8 mouse cellular contexts compared by ENCODE assay signal in genomic region chr10:70598081-70598515, GRCm38 (mm10). TPM values are rescaled to one million over a fixed set of nuclear protein-coding genes. Genes with fewer than 3 reads are reported as not detected.
DNase-seq lines count a peak whose midpoint lies in the region; ATAC-seq and TF ChIP-seq lines count a peak whose summit lies in the region.

No protein-coding gene starts in this region.

- H3K4me3 ChIP-seq in layer of hippocampus, adult 2 months: peak overlapping the region; percentile 92
- peak overlapping the region; percentile 80 for H3K4me3 ChIP-seq in midbrain, embryonic 13.5 days (replicated peaks)

- no peaks in the 10 kb centered on the region for H3K27me3 ChIP-seq in midbrain, embryonic 13.5 days

- WGBS in midbrain, embryonic 13.5 days: 15% methylated on average over 10 of the region's 10 CpGs

- H3K4me1 ChIP-seq in midbrain, embryonic 13.5 days (replicated peaks): peaks cover 17% of the 10 kb centered on the region

- DNase-seq in layer of hippocampus, adult 2 months (ENCODE audit: low spot score in 2 of 2): no peak
- DNase-seq in layer of hippocampus, adult 9-10 months (ENCODE audit: low spot score): no peak
- peak; percentile 83 for DNase-seq in forelimb bud, embryonic 11.5 days (ENCODE audit: low read depth, low spot score)
- DNase-seq in kidney, postnatal 10 days: peak; percentile 73
- no peak for DNase-seq in urinary bladder, postnatal 25 days (ENCODE audit: low spot score)
- no peak for DNase-seq in cerebellum, postnatal 4 days (ENCODE audit: low spot score in 2 of 2)

- H3K9me3 ChIP-seq in midbrain, embryonic 13.5 days: no peaks in the 10 kb centered on the region

- H3K4me2 ChIP-seq in midbrain, embryonic 13.5 days (replicated peaks): peak overlapping the region; percentile 88

- TF ChIP-seq CTCF in layer of hippocampus, adult 2 months (conservative IDR thresholded peaks at IDR 0.05): no peak

- peak; percentile 56; the same call in 1 of the 2 replicates for ATAC-seq in common myeloid progenitor, adult 5-6 weeks (replicated peaks; ENCODE audit: low read depth, poor library complexity, severe bottlenecking)
- peak; percentile 5; the same call in 1 of the 2 replicates for ATAC-seq in midbrain, embryonic 13.5 days

- peak overlapping the region; percentile 92 for H3K9ac ChIP-seq in midbrain, embryonic 13.5 days (replicated peaks)

- no peaks in the 10 kb centered on the region for H3K36me3 ChIP-seq in midbrain, embryonic 13.5 days

- peak overlapping the region; percentile 98 for H3K27ac ChIP-seq in layer of hippocampus, adult 2 months
- peak overlapping the region; percentile 97 for H3K27ac ChIP-seq in midbrain, embryonic 13.5 days

RNA-seq across cellular contexts. Expression of gene Phyhipl, which starts 57.7 kb away (rescaled TPM):
- total RNA-seq in layer of hippocampus, adult 2 months (2021): 100 to 1,000 TPM; 185 to 189 TPM
- not detected in 2 replicates for total RNA-seq in common myeloid progenitor, adult 5-6 weeks (2017)
- polyA plus RNA-seq in midbrain, embryonic 13.5 days (2015; fragmentation: Nextera tagmentation; extraction: Ambion mirVana): 162 and 174 TPM in 2 replicates

Comparison
In these comparisons a context has a peak if more than half of its experiments do, and no peak if none do; other contexts are left out.
1. DNase-seq: peak in forelimb bud, embryonic 11.5 days (single experiment) and kidney, postnatal 10 days (single experiment); none in layer of hippocampus, adult 2 months (0 of 2), layer of hippocampus, adult 9-10 months (single experiment), urinary bladder, postnatal 25 days (single experiment) and cerebellum, postnatal 4 days (0 of 2).
2. RNA of gene Phyhipl, which starts 57.7 kb away (total RNA-seq): 185 to 189 TPM in layer of hippocampus, adult 2 months; not detected in common myeloid progenitor, adult 5-6 weeks; every median in the first group is over 100 times any median in the second.